Mouse (Mus musculus) midbrain, embryonic 13.5 days (tissue): ENCODE data around the gene Gng8. TPM values are rescaled to one million over a fixed set of nuclear protein-coding genes. Genes with fewer than 3 reads are reported as not detected.

Experiments
- ATAC-seq: fragments of 200-750 bp; cut with Nextera tagmentation; 2 replicates; pipeline ENCODE4 v1.8.0; 2017; ENCODE audit warnings: mild to moderate bottlenecking, moderate TSS enrichment, moderate library complexity
- H3K27ac ChIP-seq: fragments of 300-500 bp; sonication (generic); 2 replicates; pipeline ENCODE4 v1.5.1; 2015; ENCODE audit warnings: inconsistent platforms, mild to moderate bottlenecking, moderate library complexity
- H3K27me3 ChIP-seq: fragments of 300-500 bp; sonication (generic); 2 replicates; pipeline ENCODE4 v1.6.1; 2015; ENCODE audit warnings: mild to moderate bottlenecking, inconsistent platforms
- H3K36me3 ChIP-seq: fragments of 300-500 bp; sonication (generic); 2 replicates; pipeline ENCODE4 v1.6.1; 2015; ENCODE audit warnings: mild to moderate bottlenecking, inconsistent platforms
- H3K4me1 ChIP-seq: fragments of 300-500 bp; sonication (generic); replicated peaks from 2 replicates; pipeline ENCODE4 v1.6.1; 2015; ENCODE audit warnings: inconsistent platforms
- H3K4me2 ChIP-seq: fragments of 300-500 bp; sonication (generic); replicated peaks from 2 replicates; pipeline ENCODE4 v1.6.1; 2015; ENCODE audit warnings: moderate library complexity, mild to moderate bottlenecking, inconsistent platforms
- H3K4me3 ChIP-seq: fragments of 300-500 bp; sonication (generic); replicated peaks from 2 replicates; pipeline ENCODE4 v1.5.1; 2015; ENCODE audit warnings: mild to moderate bottlenecking, inconsistent platforms
- H3K9ac ChIP-seq: fragments of 300-500 bp; sonication (generic); replicated peaks from 2 replicates; pipeline ENCODE4 v1.6.1; 2015; ENCODE audit warnings: mild to moderate bottlenecking, inconsistent platforms
- H3K9me3 ChIP-seq: fragments of 300-500 bp; sonication (generic); 2 replicates; pipeline ENCODE4 v1.6.1; 2016; ENCODE audit warnings: mild to moderate bottlenecking, inconsistent platforms
- WGBS: fragments of 180-500 bp; shearing (Covaris S2); methylation state at CpG from one replicate; pipeline ENCODE4 v1.1.7; 2015; 5-methylcytosine and 5-hydroxymethylcytosine counted together
- polyA plus RNA-seq: library from polyadenylated mRNA; unstranded; fragments of >200 nt; fragmentation: Nextera tagmentation; extraction: Ambion mirVana; gene quantifications from 2 replicates; pipeline ENCODE4 v1.2.1, GENCODE M21; 2015

Gene Gng8
- polyA plus RNA-seq, result 23.4 and 30.8 TPM in 2 replicates

GRCm38 (mm10) chr7:16891641-16892351, at the start of gene Gng8:
TSS of gene Gng8 (plus strand) at chr7:16891786.
- peak within 1 kb of the TSS; percentile 50; the same call in 1 of the 2 replicates for H3K9ac ChIP-seq
- no peaks in the 10 kb centered on the region for H3K9me3 ChIP-seq
- peaks cover 47% of the 10 kb centered on the region for H3K4me1 ChIP-seq
- 1% methylated on average over 30 of the region's 30 CpGs for WGBS
- peak within 1 kb of the TSS; percentile 59 for H3K4me2 ChIP-seq
- peaks cover 8% of the 10 kb centered on the region for H3K36me3 ChIP-seq
- peak within 1 kb of the TSS; percentile 30 for H3K4me3 ChIP-seq
- peak; percentile 69 for ATAC-seq
- peaks cover 57% of the 10 kb centered on the region for H3K27me3 ChIP-seq
- H3K27ac ChIP-seq, result peak within 1 kb of the TSS; percentile 72

GRCm38 (mm10) chr7:16842645-16843063, 48.9 kb upstream of the Gng8 start, which contains the start of gene Prkd2:
TSS of gene Prkd2 (plus strand) at chr7:16842902.
- no peaks in the 10 kb centered on the region for H3K9me3 ChIP-seq
- no peaks in the 10 kb centered on the region for H3K27me3 ChIP-seq
- peaks cover 41% of the 10 kb centered on the region for H3K36me3 ChIP-seq
- peak; percentile 85 for ATAC-seq
- peak within 1 kb of the TSS; percentile 54 for H3K27ac ChIP-seq
- H3K4me3 ChIP-seq, result peak within 1 kb of the TSS; percentile 62
- peak within 1 kb of the TSS; percentile 73 for H3K9ac ChIP-seq
- peak within 1 kb of the TSS; percentile 91 for H3K4me2 ChIP-seq
- under 1% methylated on average over 31 of the region's 32 CpGs for WGBS
- H3K4me1 ChIP-seq, result peaks cover 30% of the 10 kb centered on the region

GRCm38 (mm10) chr7:16843441-16844171, 48.0 kb upstream of the Gng8 start:
- peak overlapping the region; percentile 73 for H3K9ac ChIP-seq
- no peaks in the 10 kb centered on the region for H3K9me3 ChIP-seq
- H3K4me1 ChIP-seq, result peaks cover 30% of the 10 kb centered on the region
- H3K27ac ChIP-seq, result no peak overlapping the region
- no peaks in the 10 kb centered on the region for H3K27me3 ChIP-seq
- WGBS, result 2% methylated on average over 32 of the region's 33 CpGs
- H3K4me2 ChIP-seq, result peak overlapping the region; percentile 91
- ATAC-seq, result 0 out of 2 replicates have a peak, but pooled peaks have one; percentile 7
- peaks cover 32% of the 10 kb centered on the region for H3K36me3 ChIP-seq
- peak overlapping the region; percentile 62 for H3K4me3 ChIP-seq

- H3K4me3 ChIP-seq, result no peak overlapping the region; the same call in 1 of the 2 replicates
- H3K4me2 ChIP-seq, result peak overlapping the region; percentile 91
- no peak overlapping the region for H3K27ac ChIP-seq
Measured at GRCm38 (mm10) chr7:16844696-16845071, 46.9 kb upstream of the Gng8 start.

GRCm38 (mm10) chr7:16845072-16845819, 46.3 kb upstream of the Gng8 start:
- Histone ChIP-seq H3K27ac (no peak overlapping the region), H3K4me1 (peaks cover 30% of the 10 kb centered on the region), H3K4me2 (peak overlapping the region; percentile 91), H3K27me3 (no peaks in the 10 kb centered on the region), H3K4me3 (no peak overlapping the region), H3K9me3 (no peaks in the 10 kb centered on the region), H3K36me3 (peaks cover 32% of the 10 kb centered on the region), H3K9ac (peak overlapping the region; percentile 47)
- 44% methylated on average over 14 of the region's 14 CpGs for WGBS
- no peak for ATAC-seq

More at GRCm38 (mm10) chr7:16844696-16845071, 46.9 kb upstream of the Gng8 start:
- no peak for ATAC-seq
- Histone ChIP-seq H3K4me1 (peaks cover 30% of the 10 kb centered on the region), H3K9me3 (no peaks in the 10 kb centered on the region), H3K36me3 (peaks cover 32% of the 10 kb centered on the region), H3K9ac (no peak overlapping the region), H3K27me3 (no peaks in the 10 kb centered on the region)
- WGBS, result 61% methylated on average over 3 of the region's 3 CpGs

- H3K27me3 ChIP-seq, result no peaks in the 10 kb centered on the region
- peaks cover 32% of the 10 kb centered on the region for H3K36me3 ChIP-seq
- H3K4me1 ChIP-seq, result peaks cover 30% of the 10 kb centered on the region
- WGBS, result 41% methylated on average over 10 of the region's 10 CpGs
- no peak for ATAC-seq
- H3K4me3 ChIP-seq, result no peak overlapping the region
- H3K9ac ChIP-seq, result peak overlapping the region; percentile 47; the same call in 1 of the 2 replicates
- no peak overlapping the region for H3K27ac ChIP-seq
- peak overlapping the region; percentile 91; the same call in 1 of the 2 replicates for H3K4me2 ChIP-seq
- no peaks in the 10 kb centered on the region for H3K9me3 ChIP-seq
Measured at GRCm38 (mm10) chr7:16845820-16846167, 45.8 kb upstream of the Gng8 start.

- Histone ChIP-seq H3K36me3 (peaks cover 25% of the 10 kb centered on the region), H3K9ac (no peak overlapping the region), H3K9me3 (no peaks in the 10 kb centered on the region), H3K4me1 (peaks cover 30% of the 10 kb centered on the region), H3K27me3 (no peaks in the 10 kb centered on the region), H3K4me3 (no peak overlapping the region), H3K27ac (no peak overlapping the region), H3K4me2 (no peak overlapping the region)
- ATAC-seq, result no peak
- 95% methylated on average over 5 of the region's 5 CpGs for WGBS
Measured at GRCm38 (mm10) chr7:16846775-16847174, 44.8 kb upstream of the Gng8 start.

- Histone ChIP-seq H3K4me3 (no peak overlapping the region), H3K36me3 (peaks cover 30% of the 10 kb centered on the region), H3K4me2 (no peak overlapping the region), H3K9me3 (no peaks in the 10 kb centered on the region), H3K4me1 (peaks cover 26% of the 10 kb centered on the region), H3K27me3 (no peaks in the 10 kb centered on the region), H3K9ac (no peak overlapping the region), H3K27ac (no peak overlapping the region)
- no peak for ATAC-seq
- 89% methylated on average over 18 of the region's 19 CpGs for WGBS
Measured at GRCm38 (mm10) chr7:16847507-16847906, 44.1 kb upstream of the Gng8 start.

- 12% methylated on average over 17 of the region's 17 CpGs for WGBS
- no peak for ATAC-seq
Measured at GRCm38 (mm10) chr7:16848579-16848978, 43.0 kb upstream of the Gng8 start.

GRCm38 (mm10) chr7:16851636-16852035, 40.0 kb upstream of the Gng8 start:
- ATAC-seq, result no peak
- H3K4me1 ChIP-seq, result no peaks in the 10 kb centered on the region
- peaks cover 68% of the 10 kb centered on the region for H3K36me3 ChIP-seq
- no peak overlapping the region for H3K27ac ChIP-seq
- no peak overlapping the region for H3K4me2 ChIP-seq
- H3K4me3 ChIP-seq, result no peak overlapping the region
- H3K9ac ChIP-seq, result 0 out of 2 replicates have a peak overlapping the region, but pooled peaks have one; percentile 11
- no peaks in the 10 kb centered on the region for H3K9me3 ChIP-seq
- WGBS, result 94% methylated on average over 4 of the region's 4 CpGs
- no peaks in the 10 kb centered on the region for H3K27me3 ChIP-seq

More at GRCm38 (mm10) chr7:16848579-16848978, 43.0 kb upstream of the Gng8 start:
- Histone ChIP-seq H3K4me1 (peaks cover 21% of the 10 kb centered on the region), H3K4me3 (no peak overlapping the region), H3K27me3 (no peaks in the 10 kb centered on the region), H3K9ac (no peak overlapping the region), H3K36me3 (peaks cover 38% of the 10 kb centered on the region), H3K4me2 (no peak overlapping the region), H3K27ac (no peak overlapping the region), H3K9me3 (no peaks in the 10 kb centered on the region)

- H3K4me2 ChIP-seq, result no peak overlapping the region
- H3K27ac ChIP-seq, result no peak overlapping the region
- no peak for ATAC-seq
- H3K4me3 ChIP-seq, result no peak overlapping the region
- H3K9me3 ChIP-seq, result no peaks in the 10 kb centered on the region
- H3K27me3 ChIP-seq, result no peaks in the 10 kb centered on the region
- H3K36me3 ChIP-seq, result peaks cover 84% of the 10 kb centered on the region
- H3K9ac ChIP-seq, result no peak overlapping the region
- no peaks in the 10 kb centered on the region for H3K4me1 ChIP-seq
- WGBS, result 91% methylated on average over 14 of the region's 14 CpGs
Measured at GRCm38 (mm10) chr7:16853302-16853831, 38.2 kb upstream of the Gng8 start.
